Mouse (Mus musculus): ENCODE data around the gene Ifrd2. TPM values are rescaled to one million over a fixed set of nuclear protein-coding genes. Genes with fewer than 3 reads are reported as not detected.
A peak's percentile ranks its signal among the peaks of the same experiment; 100 is the strongest.

The Ifrd2 gene
- polyA plus RNA-seq, 1 experiment from 2014 or later, result 19.1 TPM

DNA sequence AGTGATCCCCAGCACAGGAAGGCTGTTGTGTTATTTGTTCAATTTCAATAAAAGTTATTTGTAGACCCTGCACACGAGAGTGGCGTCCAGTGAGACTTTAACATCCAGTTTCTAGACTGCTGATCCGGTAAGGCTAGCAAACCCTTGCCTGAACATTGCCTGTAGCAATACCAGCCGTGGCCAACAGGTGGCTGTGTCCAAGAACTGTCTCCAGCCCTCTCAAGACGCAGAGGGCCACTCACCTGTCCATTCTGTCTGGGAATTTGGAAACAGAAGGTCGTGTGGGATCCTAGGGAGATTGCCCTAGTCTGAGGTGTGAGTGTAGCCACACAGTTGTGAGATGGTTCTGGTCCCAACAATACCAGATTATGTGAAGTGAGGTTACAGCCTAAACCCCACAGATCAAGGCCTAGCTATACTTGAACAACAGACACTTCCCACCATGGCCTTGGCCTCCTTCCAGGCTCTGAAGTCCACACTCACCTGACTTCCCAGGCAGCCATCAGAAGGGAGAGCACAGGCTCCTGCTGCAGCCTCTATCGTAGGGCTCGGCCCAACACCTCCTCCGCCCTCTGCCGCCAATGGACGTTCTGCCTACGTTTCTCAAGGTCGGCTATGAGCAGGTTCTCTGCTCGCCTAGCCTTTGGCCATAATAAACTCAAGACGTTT, 21.3 kb upstream of the Ifrd2 start:
- no peak for ATAC-seq

DNA sequence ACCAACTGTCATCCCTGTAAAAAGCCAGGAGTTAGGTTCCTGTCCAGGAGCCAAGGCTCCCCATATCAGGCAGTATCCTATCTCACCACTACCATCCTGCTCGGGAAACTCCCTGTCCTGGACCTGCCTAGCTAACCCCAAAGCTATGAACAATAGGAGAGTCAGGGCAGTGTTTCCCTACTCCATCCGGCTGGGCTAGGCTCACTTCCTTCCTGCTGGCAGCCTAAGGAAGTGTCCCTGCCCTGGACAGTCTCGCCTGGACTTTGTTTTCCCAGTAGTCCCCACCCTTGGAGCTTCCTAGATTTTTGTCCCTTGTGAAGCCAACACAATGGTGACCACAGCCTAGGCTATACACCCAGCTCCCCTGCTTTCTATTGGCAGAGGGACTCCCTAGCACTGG, 20.6 kb upstream of the Ifrd2 start:
- ATAC-seq (no peak), DNase-seq (ENCODE audit: low read depth, low spot score) (no peak)
- no peaks in the 10 kb centered on the region for H3K27me3 ChIP-seq
- POLR2A ChIA-PET, result interaction anchor here (0.8 to 1.3 kb wide), 2 partner anchors 22 to 700 kb away, joined by 3 to 4 read pairs; no protein-coding TSS in a partner anchor
- TF ChIP-seq CTCF (IDR thresholded peaks at IDR 0.05), result no peak
- CTCF ChIA-PET, result interaction anchor here (0.7 to 2.5 kb wide), 5 partner anchors 10 to 78 kb away, joined by 3 to 9 read pairs (median 3); partner anchors contain the start of genes Hyal3 and Naa80
- in situ Hi-C loops (cut with MboI; ENCODE audit: low pct_unique_long_range_greater_than_20kb), result no loop called here

More for the DNA sequence above, 21.3 kb upstream of the Ifrd2 start:
- in situ Hi-C loops (cut with MboI; ENCODE audit: low pct_unique_long_range_greater_than_20kb), result no loop called here
- POLR2A ChIA-PET, result interaction anchor here (1.3 kb wide), 1 partner anchor 23 kb away, joined by 3 read pairs; no protein-coding TSS in a partner anchor
- no peak for TF ChIP-seq CTCF (IDR thresholded peaks at IDR 0.05)
- no peaks in the 10 kb centered on the region for H3K27me3 ChIP-seq
- no peak for DNase-seq (ENCODE audit: low read depth, low spot score)
- CTCF ChIA-PET, result interaction anchor here (0.7 to 2.5 kb wide), 11 partner anchors 9 to 79 kb away, joined by 3 to 9 read pairs (median 3); partner anchors contain the start of genes Hyal1, Hyal3 and Naa80

DNA sequence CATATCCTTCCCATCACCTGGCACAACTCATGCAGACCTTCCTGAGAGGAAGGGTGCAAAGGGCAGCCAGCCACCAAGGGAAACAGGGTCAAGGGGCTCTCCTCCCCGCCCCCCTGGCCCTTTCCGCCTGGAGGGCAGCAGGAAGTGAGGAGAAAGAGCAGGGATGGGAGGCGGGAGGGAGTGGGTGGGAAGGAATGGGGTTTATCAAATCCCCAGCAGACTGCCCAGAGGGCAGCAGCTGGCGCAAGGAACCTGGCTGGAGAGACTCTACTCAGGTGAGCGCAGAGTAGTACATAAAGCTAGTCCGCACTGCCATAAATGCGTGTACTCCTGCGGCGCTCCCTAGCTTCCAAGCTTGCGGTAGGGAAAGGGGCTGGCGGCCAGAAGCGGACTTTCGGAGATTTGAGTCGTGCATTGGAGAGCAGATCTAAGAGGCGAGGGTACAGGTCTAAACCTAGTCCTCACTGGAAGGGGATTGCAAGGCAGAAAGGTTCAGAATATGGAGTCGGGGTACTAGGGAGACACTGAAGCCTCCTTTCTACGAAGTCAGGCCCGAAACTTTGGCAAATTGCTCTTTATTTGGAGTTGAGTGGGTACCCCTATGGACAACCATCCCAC, 19.6 kb upstream of the Ifrd2 start, which contains the start of gene Hyal2:
Gene Hyal2, plus strand, starts transcription at position 244 of the 618 bp plus-strand sequence.
- no peak for DNase-seq (ENCODE audit: low read depth, low spot score)
- in situ Hi-C loops (cut with MboI; ENCODE audit: low pct_unique_long_range_greater_than_20kb), result no loop called here

DNA sequence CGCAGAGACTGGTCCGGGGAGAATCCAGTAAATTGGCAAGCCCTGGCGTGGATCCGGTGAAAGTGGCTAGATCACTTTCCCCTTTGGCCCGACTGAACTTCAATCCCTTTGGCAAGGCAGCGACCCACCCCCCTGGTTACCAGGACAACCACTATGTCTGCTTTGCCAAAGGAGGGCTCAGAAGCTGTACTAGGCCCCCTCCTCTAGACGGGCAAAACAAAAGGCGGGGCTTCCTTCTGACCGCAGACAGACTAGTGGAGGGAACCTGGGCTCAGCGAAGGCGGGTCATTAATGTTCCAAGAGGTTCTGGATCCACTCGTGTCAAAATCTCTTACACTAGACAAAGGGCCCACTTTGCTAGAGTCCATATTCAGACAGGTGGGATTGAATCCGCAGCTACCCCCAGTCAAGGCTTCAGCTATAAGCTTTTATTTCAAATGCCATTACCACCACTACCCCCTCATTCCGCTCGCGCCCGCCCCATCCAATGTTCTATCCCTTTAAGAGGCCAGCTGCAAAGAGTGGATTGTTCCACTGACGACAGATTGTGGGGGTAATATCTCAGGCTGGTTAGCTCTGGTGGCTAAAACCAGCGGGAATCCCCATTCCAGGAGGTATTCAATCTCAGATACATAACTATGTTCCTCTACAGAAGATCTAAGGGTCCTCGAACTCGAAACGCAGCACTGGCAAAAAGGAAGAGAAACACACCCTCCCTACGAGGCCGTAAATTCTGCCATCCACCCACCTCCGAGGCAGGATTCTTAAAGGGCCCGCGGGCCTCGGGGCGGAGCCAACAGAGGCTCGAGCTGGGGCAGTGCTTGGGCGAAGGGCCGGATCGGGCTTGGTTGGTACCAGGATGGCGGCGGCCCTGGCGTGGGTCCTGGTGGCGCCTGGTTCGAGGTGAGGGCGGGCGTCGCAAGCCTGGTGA, 18.8 kb upstream of the Ifrd2 start:
- no peak for TF ChIP-seq CTCF (IDR thresholded peaks at IDR 0.05)
- in situ Hi-C loops (cut with MboI; ENCODE audit: low pct_unique_long_range_greater_than_20kb), result no loop called here
- CTCF ChIA-PET, result interaction anchor here (2.0 to 4.3 kb wide), 4 partner anchors 11 to 77 kb away, joined by 5 to 19 read pairs (median 8); partner anchors contain the start of genes Hyal3, Ifrd2 and Naa80
- ATAC-seq, result peak; percentile 72
- H3K27me3 ChIP-seq, result no peaks in the 10 kb centered on the region
- DNase-seq (ENCODE audit: low read depth, low spot score), result no peak
- POLR2A ChIA-PET, result interaction anchor here (0.9 to 1.3 kb wide), 3 partner anchors 13 to 72 kb away, joined by 3 to 5 read pairs (median 5); partner anchors contain the start of gene Ifrd2

More for the DNA sequence above, 19.6 kb upstream of the Ifrd2 start, which contains the start of gene Hyal2:
- ChIA-PET POLR2A (interaction anchor here (0.9 to 1.0 kb wide), 2 partner anchors 13 to 73 kb away, joined by 3 to 5 read pairs; no protein-coding TSS in a partner anchor), CTCF (interaction anchor here (2.2 to 4.3 kb wide), 3 partner anchors 11 to 78 kb away, joined by 8 to 19 read pairs (median 8); partner anchors contain the start of genes Hyal3 and Naa80)
- ATAC-seq, result no peak
- H3K27me3 ChIP-seq, result no peaks in the 10 kb centered on the region
- TF ChIP-seq CTCF (IDR thresholded peaks at IDR 0.05), result no peak

DNA sequence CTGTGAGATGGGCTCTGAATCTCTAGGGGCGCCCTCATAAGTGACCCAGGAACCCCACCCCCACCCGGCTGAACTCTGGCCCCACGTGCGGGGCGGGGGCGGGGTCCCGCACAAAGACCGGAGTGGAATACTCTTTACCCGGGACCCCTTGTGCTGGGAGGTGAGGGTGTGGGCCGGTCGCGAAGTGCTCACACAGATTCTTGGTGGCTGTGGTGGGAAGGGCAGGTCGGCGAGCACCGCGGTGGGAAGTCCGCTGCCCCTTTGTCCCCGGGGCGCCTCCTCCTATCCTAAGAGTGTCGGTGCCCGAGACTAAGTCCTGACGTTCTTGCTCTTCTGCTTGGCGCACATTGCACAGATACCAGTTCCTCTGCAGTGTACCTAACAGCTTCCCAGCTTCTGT, 18.2 kb upstream of the Ifrd2 start:
- ATAC-seq (peak; percentile 13), DNase-seq (ENCODE audit: low read depth, low spot score) (no peak)
- ChIA-PET CTCF (interaction anchor here (2.0 to 4.3 kb wide), 3 partner anchors 10 to 76 kb away, joined by 5 to 19 read pairs (median 8); partner anchors contain the start of genes Hyal3, Ifrd2 and Naa80), POLR2A (interaction anchor here (0.6 to 1.3 kb wide), 4 partner anchors 10 to 166 kb away, joined by 3 to 8 read pairs (median 4); partner anchors contain the start of genes Hyal3 and Ifrd2)
- H3K27me3 ChIP-seq, result no peaks in the 10 kb centered on the region
- in situ Hi-C loops (cut with MboI; ENCODE audit: low pct_unique_long_range_greater_than_20kb), result no loop called here
- TF ChIP-seq CTCF (IDR thresholded peaks at IDR 0.05), result no peak

DNA sequence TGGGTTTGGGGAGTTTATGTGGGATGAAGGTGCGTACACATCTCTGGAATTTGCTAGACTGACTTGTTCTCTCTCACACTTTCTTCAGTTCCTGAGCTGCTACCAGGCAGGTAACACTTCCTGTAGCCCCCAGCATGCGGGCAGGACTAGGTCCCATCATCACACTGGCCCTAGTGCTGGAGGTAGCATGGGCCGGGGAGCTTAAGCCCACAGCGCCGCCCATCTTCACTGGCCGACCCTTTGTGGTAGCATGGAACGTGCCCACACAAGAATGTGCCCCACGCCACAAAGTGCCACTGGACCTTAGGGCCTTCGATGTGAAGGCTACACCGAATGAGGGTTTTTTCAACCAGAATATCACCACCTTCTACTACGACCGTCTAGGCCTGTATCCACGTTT, 17.4 kb upstream of the Ifrd2 start:
- ChIA-PET POLR2A (interaction anchor here (0.6 to 1.3 kb wide), 3 partner anchors 10 to 165 kb away, joined by 3 to 8 read pairs (median 3); partner anchors contain the start of gene Hyal3), CTCF (interaction anchor here (0.6 to 4.3 kb wide), 4 partner anchors 10 to 75 kb away, joined by 3 to 19 read pairs (median 6); partner anchors contain the start of genes Hyal3, Ifrd2 and Naa80)
- DNase-seq (ENCODE audit: low read depth, low spot score) (no peak), ATAC-seq (no peak)
- H3K27me3 ChIP-seq, result no peaks in the 10 kb centered on the region
- in situ Hi-C loops (cut with MboI; ENCODE audit: low pct_unique_long_range_greater_than_20kb), result no loop called here
- TF ChIP-seq CTCF (IDR thresholded peaks at IDR 0.05), result no peak

DNA sequence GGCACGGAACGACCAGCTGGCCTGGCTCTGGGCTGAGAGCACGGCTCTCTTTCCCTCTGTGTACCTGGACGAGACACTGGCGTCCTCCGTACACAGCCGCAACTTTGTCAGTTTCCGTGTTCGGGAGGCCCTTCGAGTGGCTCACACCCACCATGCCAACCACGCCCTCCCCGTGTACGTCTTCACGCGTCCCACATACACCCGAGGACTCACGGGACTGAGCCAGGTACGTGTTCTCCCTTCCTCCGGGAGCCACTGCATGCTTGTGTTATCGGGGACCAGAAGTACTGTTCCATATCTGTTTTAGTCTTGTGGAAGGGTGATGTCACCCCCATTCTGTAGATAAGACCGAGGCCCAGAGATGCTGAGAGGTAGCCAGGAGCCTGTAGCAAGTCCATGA, 16.6 kb upstream of the Ifrd2 start:
- CTCF ChIA-PET, result interaction anchor here (4.3 kb wide), 1 partner anchor 9 kb away, joined by 19 read pairs; the partner anchor contains the start of genes Hyal3 and Naa80

DNA sequence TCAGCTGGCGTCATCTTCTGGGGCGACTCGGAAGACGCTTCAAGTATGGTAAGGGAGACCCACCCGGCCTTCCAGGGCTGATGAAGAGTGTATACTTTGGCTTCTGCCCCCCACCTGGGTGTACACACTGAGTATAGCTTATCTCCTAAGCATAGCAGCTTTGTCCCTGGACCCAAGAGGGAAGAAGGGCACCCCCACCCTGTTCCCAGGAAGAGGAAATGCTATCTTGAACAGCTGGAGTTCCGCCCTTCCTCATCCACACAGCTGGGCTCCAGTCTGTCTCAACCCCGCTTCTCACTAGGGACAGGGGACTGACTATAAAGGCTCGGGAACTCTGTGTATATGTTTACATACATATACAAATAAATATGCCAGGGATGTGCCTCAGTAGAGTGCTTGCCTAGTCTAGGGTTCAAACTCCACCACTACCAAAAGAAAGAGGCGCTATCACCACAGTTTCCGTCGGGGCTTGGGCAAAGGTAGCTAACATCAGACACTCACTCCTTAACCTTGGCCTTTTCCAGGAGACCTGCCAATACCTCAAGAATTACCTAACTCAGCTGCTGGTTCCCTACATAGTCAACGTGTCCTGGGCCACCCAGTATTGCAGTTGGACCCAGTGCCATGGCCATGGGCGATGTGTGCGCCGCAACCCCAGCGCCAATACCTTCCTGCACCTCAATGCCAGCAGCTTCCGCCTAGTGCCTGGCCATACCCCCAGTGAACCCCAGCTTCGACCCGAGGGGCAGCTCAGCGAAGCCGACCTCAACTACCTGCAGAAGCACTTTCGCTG, 15.7 kb upstream of the Ifrd2 start:
- CTCF ChIA-PET, result interaction anchor here (1.9 to 4.3 kb wide), 2 partner anchors 8 to 72 kb away, joined by 7 to 19 read pairs; partner anchors contain the start of genes Hyal3 and Naa80
- POLR2A ChIA-PET, result interaction anchor here (0.7 kb wide), 1 partner anchor 9 kb away, joined by 3 read pairs; the partner anchor contains the start of gene Tusc2

More for the DNA sequence above, 16.6 kb upstream of the Ifrd2 start:
- ATAC-seq, result no peak
- no peaks in the 10 kb centered on the region for H3K27me3 ChIP-seq
- DNase-seq (ENCODE audit: low read depth, low spot score), result no peak
- in situ Hi-C loops (cut with MboI; ENCODE audit: low pct_unique_long_range_greater_than_20kb), result no loop called here
- POLR2A ChIA-PET, result interaction anchor here (1.3 kb wide), 1 partner anchor 10 kb away, joined by 8 read pairs; the partner anchor contains the start of gene Hyal3
- no peak for TF ChIP-seq CTCF (IDR thresholded peaks at IDR 0.05)

More for the DNA sequence above, 15.7 kb upstream of the Ifrd2 start:
- in situ Hi-C loops (cut with MboI; ENCODE audit: low pct_unique_long_range_greater_than_20kb), result no loop called here
- ATAC-seq, result no peak
- H3K27me3 ChIP-seq, result no peaks in the 10 kb centered on the region
- no peak for TF ChIP-seq CTCF (IDR thresholded peaks at IDR 0.05)
- no peak for DNase-seq (ENCODE audit: low read depth, low spot score)

Measured in Patski (cell line).